Mouse (Mus musculus): ENCODE data around the gene Hoxb3. TPM values are rescaled to one million over a fixed set of nuclear protein-coding genes. Genes with fewer than 3 reads are reported as not detected.
A peak's percentile ranks its signal among the peaks of the same experiment; 100 is the strongest.

The Hoxb3 gene
- polyA plus RNA-seq, 1 experiment from 2014 or later, result not detected

- under 1% methylated on average over 49 of the region's 49 CpGs for WGBS
- Histone ChIP-seq H3K27ac (no peak overlapping the region), H3K9ac (no peak overlapping the region), H3K27me3 (peaks cover 100% of the 10 kb centered on the region), H3K9me3 (no peaks in the 10 kb centered on the region), H3K4me2 (no peak overlapping the region), H3K36me3 (no peaks in the 10 kb centered on the region), H3K4me1 (peaks cover 14% of the 10 kb centered on the region; the same call in 1 of the 2 replicates), H3K4me3 (0 out of 2 replicates have a peak overlapping the region, but pooled peaks have one; percentile 3)
- ATAC-seq (ENCODE audit: insufficient number of reproducible peaks, insufficient read depth, low FRiP score, low TSS enrichment, low read depth), result no peak
Observed at GRCm38 (mm10) chr11:96282795-96283430, 40.2 kb upstream of the Hoxb3 start.

- Histone ChIP-seq H3K9ac (no peak overlapping the region), H3K4me2 (peak overlapping the region; percentile 47), H3K27ac (no peak overlapping the region), H3K27me3 (peaks cover 100% of the 10 kb centered on the region), H3K36me3 (no peaks in the 10 kb centered on the region), H3K9me3 (no peaks in the 10 kb centered on the region), H3K4me3 (peak overlapping the region; percentile 22), H3K4me1 (peaks cover 14% of the 10 kb centered on the region; the same call in 1 of the 2 replicates)
- no peak for ATAC-seq (ENCODE audit: insufficient number of reproducible peaks, insufficient read depth, low FRiP score, low TSS enrichment, low read depth)
- under 1% methylated on average over 49 of the region's 49 CpGs for WGBS
Observed at GRCm38 (mm10) chr11:96284041-96284749, 38.9 kb upstream of the Hoxb3 start.

- peak overlapping the region; percentile 47 for H3K4me2 ChIP-seq
- ATAC-seq (ENCODE audit: insufficient number of reproducible peaks, insufficient read depth, low FRiP score, low TSS enrichment, low read depth), result no peak
Observed at GRCm38 (mm10) chr11:96284774-96285734, 38.1 kb upstream of the Hoxb3 start.

GRCm38 (mm10) chr11:96285771-96286738, 37.1 kb upstream of the Hoxb3 start, which contains the start of gene Hoxb7:
TSS of gene Hoxb7 (plus strand) at chr11:96286623.
- no peaks in the 10 kb centered on the region for H3K36me3 ChIP-seq
- peak within 1 kb of the TSS; percentile 26; the same call in 1 of the 2 replicates for H3K4me2 ChIP-seq
- H3K4me1 ChIP-seq, result peaks cover 14% of the 10 kb centered on the region; the same call in 1 of the 2 replicates
- 1% methylated on average over 43 of the region's 43 CpGs for WGBS
- no peak within 1 kb of the TSS for H3K9ac ChIP-seq
- ATAC-seq (ENCODE audit: insufficient number of reproducible peaks, insufficient read depth, low FRiP score, low TSS enrichment, low read depth), result no peak
- H3K9me3 ChIP-seq, result no peaks in the 10 kb centered on the region
- no peak within 1 kb of the TSS for H3K4me3 ChIP-seq
- H3K27ac ChIP-seq, result no peak within 1 kb of the TSS
- peaks cover 100% of the 10 kb centered on the region for H3K27me3 ChIP-seq

More at GRCm38 (mm10) chr11:96284774-96285734, 38.1 kb upstream of the Hoxb3 start:
- H3K27ac ChIP-seq, result no peak overlapping the region
- no peaks in the 10 kb centered on the region for H3K9me3 ChIP-seq
- 1% methylated on average over 36 of the region's 37 CpGs for WGBS
- H3K4me1 ChIP-seq, result peaks cover 14% of the 10 kb centered on the region; the same call in 1 of the 2 replicates
- H3K4me3 ChIP-seq, result no peak overlapping the region; the same call in 1 of the 2 replicates
- H3K9ac ChIP-seq, result no peak overlapping the region
- no peaks in the 10 kb centered on the region for H3K36me3 ChIP-seq
- peaks cover 100% of the 10 kb centered on the region for H3K27me3 ChIP-seq

GRCm38 (mm10) chr11:96286739-96287385, 36.3 kb upstream of the Hoxb3 start:
- Histone ChIP-seq H3K4me1 (peaks cover 14% of the 10 kb centered on the region; the same call in 1 of the 2 replicates), H3K4me3 (no peak overlapping the region), H3K4me2 (peak overlapping the region; percentile 26; the same call in 1 of the 2 replicates), H3K27ac (no peak overlapping the region), H3K27me3 (peaks cover 100% of the 10 kb centered on the region), H3K9ac (no peak overlapping the region), H3K9me3 (no peaks in the 10 kb centered on the region), H3K36me3 (no peaks in the 10 kb centered on the region)
- ATAC-seq (ENCODE audit: insufficient number of reproducible peaks, insufficient read depth, low FRiP score, low TSS enrichment, low read depth), result no peak
- WGBS, result under 1% methylated on average over 55 of the region's 55 CpGs

- H3K27ac ChIP-seq, result no peak overlapping the region
- no peaks in the 10 kb centered on the region for H3K36me3 ChIP-seq
- H3K4me2 ChIP-seq, result no peak overlapping the region
- no peak overlapping the region for H3K9ac ChIP-seq
- H3K27me3 ChIP-seq, result peaks cover 100% of the 10 kb centered on the region
- no peak overlapping the region for H3K4me3 ChIP-seq
- H3K9me3 ChIP-seq, result no peaks in the 10 kb centered on the region
- no peak for ATAC-seq (ENCODE audit: insufficient number of reproducible peaks, insufficient read depth, low FRiP score, low TSS enrichment, low read depth)
- WGBS, result under 1% methylated on average over 9 of the region's 9 CpGs
- H3K4me1 ChIP-seq, result peaks cover 14% of the 10 kb centered on the region; the same call in 1 of the 2 replicates
Observed at GRCm38 (mm10) chr11:96287411-96287810, 35.7 kb upstream of the Hoxb3 start.

- Histone ChIP-seq H3K9me3 (no peaks in the 10 kb centered on the region), H3K4me2 (no peak overlapping the region), H3K36me3 (no peaks in the 10 kb centered on the region), H3K9ac (no peak overlapping the region), H3K27ac (no peak overlapping the region), H3K27me3 (peaks cover 100% of the 10 kb centered on the region), H3K4me1 (peaks cover 11% of the 10 kb centered on the region; the same call in 1 of the 2 replicates), H3K4me3 (no peak overlapping the region)
- WGBS, result 9% methylated on average over 1 of the region's 1 CpGs
- no peak for ATAC-seq (ENCODE audit: insufficient number of reproducible peaks, insufficient read depth, low FRiP score, low TSS enrichment, low read depth)
Observed at GRCm38 (mm10) chr11:96288455-96289221, 34.5 kb upstream of the Hoxb3 start.

- WGBS, result under 1% methylated on average over 21 of the region's 21 CpGs
- Histone ChIP-seq H3K4me2 (no peak overlapping the region), H3K36me3 (no peaks in the 10 kb centered on the region), H3K27me3 (peaks cover 100% of the 10 kb centered on the region), H3K9me3 (no peaks in the 10 kb centered on the region), H3K9ac (no peak overlapping the region), H3K4me3 (no peak overlapping the region), H3K27ac (no peak overlapping the region), H3K4me1 (peaks cover 8% of the 10 kb centered on the region; the same call in 1 of the 2 replicates)
- no peak for ATAC-seq (ENCODE audit: insufficient number of reproducible peaks, insufficient read depth, low FRiP score, low TSS enrichment, low read depth)
Observed at GRCm38 (mm10) chr11:96289293-96289692, 33.8 kb upstream of the Hoxb3 start.

GRCm38 (mm10) chr11:96289837-96290236, 33.3 kb upstream of the Hoxb3 start:
- ATAC-seq (ENCODE audit: insufficient number of reproducible peaks, insufficient read depth, low FRiP score, low TSS enrichment, low read depth), result no peak
- peaks cover 100% of the 10 kb centered on the region for H3K27me3 ChIP-seq

More at GRCm38 (mm10) chr11:96289837-96290236, 33.3 kb upstream of the Hoxb3 start:
- WGBS, result 5% methylated on average over 6 of the region's 6 CpGs
- H3K4me2 ChIP-seq, result no peak overlapping the region
- H3K9ac ChIP-seq, result no peak overlapping the region
- peaks cover 4% of the 10 kb centered on the region; the same call in 1 of the 2 replicates for H3K4me1 ChIP-seq
- no peak overlapping the region for H3K27ac ChIP-seq
- no peak overlapping the region for H3K4me3 ChIP-seq
- no peaks in the 10 kb centered on the region for H3K36me3 ChIP-seq
- no peaks in the 10 kb centered on the region for H3K9me3 ChIP-seq
